Mouse (Mus musculus) brown adipose tissue, adult 24 weeks (tissue): ENCODE data around the gene Pld2. TPM values are rescaled to one million over a fixed set of nuclear protein-coding genes. Genes with fewer than 3 reads are reported as not detected.

Source experiments
- H3K27ac ChIP-seq: fragments of 200-500 bp; replicated peaks from 2 replicates; pipeline ENCODE4 v1.5.1; 2012; ENCODE audit warnings: low read depth, mild to moderate bottlenecking, low read length
- H3K4me1 ChIP-seq: fragments of 200-500 bp; 2 replicates; pipeline ENCODE4 v1.6.1; 2012; ENCODE audit warnings: low read length, mixed read lengths; ENCODE audit not compliant: control insufficient read depth, insufficient read depth, insufficient read length
- H3K4me3 ChIP-seq: fragments of 200-500 bp; 2 replicates; pipeline ENCODE4 v1.5.1; 2012; ENCODE audit warnings: low read depth, mild to moderate bottlenecking, low read length, moderate library complexity; ENCODE audit not compliant: insufficient read depth
- polyA plus RNA-seq: library from polyadenylated mRNA; stranded (reverse); fragments of >200 nt; gene quantifications from 2 replicates; pipeline ENCODE4 v1.2.4, GENCODE M21; 2012; ENCODE audit not compliant: missing spikeins, insufficient read depth, insufficient read length

Gene Pld2
- polyA plus RNA-seq, result 2.2 and 5.9 TPM in 2 replicates

DNA sequence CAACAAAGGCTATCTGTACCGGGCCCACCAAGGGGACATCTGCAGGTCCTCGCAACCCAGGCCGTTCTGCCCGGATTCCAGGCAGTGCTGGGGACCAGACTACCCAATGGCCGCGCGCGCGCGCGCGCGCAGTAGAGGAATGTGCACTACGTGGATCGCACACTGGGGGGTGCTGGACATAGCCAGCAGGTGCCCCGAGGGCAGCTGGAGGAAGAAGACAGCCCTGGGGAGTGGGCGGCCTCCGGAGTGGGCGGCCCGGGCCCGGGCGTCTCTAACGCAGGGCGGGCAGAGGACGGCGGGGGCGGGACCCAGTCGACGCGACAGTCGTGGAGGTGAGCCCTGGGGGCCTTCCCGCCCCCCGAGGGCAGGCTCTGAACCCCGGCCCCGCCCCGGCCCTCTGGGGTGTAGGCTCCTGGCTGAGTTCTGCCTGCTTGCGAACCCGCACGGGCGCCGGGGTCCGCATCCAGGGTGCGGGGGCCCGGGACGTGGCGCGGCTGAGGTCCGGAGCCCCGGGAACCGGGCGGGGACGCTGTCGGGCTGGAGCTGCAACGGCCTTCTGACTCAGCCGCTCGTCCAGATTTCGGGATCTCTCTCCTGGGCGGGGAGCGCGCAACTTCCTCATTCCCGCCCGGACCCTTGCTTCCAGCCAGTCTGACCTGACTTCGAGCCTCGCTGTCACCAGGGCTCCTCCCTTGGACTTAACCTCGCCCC lies at the start of gene Pld2:
Gene Pld2 (plus strand): TSS at position 188 of the 711 bp plus-strand sequence.
- Histone ChIP-seq H3K4me1 (peaks cover 5% of the 10 kb centered on the region), H3K27ac (peak within 1 kb of the TSS; percentile 60), H3K4me3 (peak within 1 kb of the TSS; percentile 71)

DNA sequence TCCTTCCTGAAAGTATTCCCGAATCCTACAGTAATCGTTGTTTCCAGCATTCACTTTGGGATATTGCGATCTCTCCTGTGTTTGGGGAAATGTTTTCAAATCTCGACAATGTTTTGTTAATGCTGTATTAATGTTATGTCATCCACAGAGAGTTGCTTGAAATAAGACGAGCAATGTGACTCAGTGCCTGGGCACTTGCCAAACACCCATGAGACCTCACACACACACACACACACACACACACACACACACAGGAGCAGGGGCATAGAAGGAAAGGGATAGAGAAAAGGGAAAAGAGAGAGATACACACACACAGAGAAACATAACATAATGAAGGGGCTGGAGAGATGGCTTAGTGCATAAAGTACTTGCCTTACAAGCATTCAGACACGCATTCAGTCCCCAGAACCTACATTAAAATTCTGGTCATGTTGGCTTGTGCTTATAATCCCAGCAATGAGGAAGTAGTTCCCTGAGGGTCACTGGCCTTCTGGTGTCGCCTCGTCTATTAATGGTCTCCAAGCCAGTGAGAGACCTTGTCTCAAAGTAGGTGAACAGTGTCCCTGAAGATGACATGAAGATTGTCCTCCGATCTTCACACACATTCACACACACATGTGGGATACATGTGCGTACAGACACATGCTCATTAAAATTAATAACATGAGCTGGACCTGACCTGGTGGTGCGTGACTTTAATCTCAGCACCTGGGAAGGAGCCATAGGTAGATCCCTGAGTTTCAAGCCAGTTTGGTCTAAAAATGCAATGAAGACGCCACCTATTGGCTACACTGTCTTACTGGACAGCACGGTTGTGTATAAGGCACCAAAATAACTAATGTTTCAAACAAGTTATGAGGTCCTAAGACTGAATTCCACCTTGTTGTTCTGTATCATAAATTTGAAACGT lies 40.0 kb upstream of the Pld2 start:
- H3K27ac ChIP-seq, result no peak overlapping the region; the same call in 1 of the 2 replicates
- H3K4me3 ChIP-seq, result no peak overlapping the region
- H3K4me1 ChIP-seq, result no peaks in the 10 kb centered on the region; the same call in 1 of the 2 replicates

GRCm38 (mm10) chr11:70500476-70500812 lies 39.4 kb upstream of the Pld2 start:
- no peak overlapping the region for H3K4me3 ChIP-seq
- no peaks in the 10 kb centered on the region; the same call in 1 of the 2 replicates for H3K4me1 ChIP-seq
- H3K27ac ChIP-seq, result no peak overlapping the region

DNA sequence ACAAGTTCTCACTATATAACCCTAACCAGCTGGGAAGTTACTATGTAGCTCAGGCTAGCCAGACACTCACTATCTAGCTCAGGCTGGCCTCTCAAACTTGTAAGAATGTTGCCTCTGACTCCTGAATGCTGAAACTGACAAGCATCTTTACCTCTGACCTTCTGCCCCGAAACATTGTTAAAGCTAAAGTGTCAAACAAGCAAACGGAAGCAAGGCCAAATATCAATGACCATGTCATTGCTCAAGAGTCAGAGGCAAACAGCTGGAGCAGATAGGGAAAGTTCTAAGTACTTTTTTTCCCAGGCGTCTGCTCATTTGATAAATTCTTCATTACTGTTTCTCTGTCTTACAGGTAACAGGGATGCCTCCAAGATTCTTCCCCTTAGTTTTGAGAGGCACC lies 37.8 kb upstream of the Pld2 start:
- Histone ChIP-seq H3K4me1 (no peaks in the 10 kb centered on the region; the same call in 1 of the 2 replicates), H3K4me3 (no peak overlapping the region), H3K27ac (no peak overlapping the region)

- Histone ChIP-seq H3K4me1 (no peaks in the 10 kb centered on the region), H3K27ac (no peak within 1 kb of the TSS), H3K4me3 (no peak within 1 kb of the TSS)
Measured at GRCm38 (mm10) chr11:70504970-70505369, 34.9 kb upstream of the Pld2 start, which contains the start of gene Tm4sf5. TSS of gene Tm4sf5 (plus strand) at chr11:70505244.

DNA sequence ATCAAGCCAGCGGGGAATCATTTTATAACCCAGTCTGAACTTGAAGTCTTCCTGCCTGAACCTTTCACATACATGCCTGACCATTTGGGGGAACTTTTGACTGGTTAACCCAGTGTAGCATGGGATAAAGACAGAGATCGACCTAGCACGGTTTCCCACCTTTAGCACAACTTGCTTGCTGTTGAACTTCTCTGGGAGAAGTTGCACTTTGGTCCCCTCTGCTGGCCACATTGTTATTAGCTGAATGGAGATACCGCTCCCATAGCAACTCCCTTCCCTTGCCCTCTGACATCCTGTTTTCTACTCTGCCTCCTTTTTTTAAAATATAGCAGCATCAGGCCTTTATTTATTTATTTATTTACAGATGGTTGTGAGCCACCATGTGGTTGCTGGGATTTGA lies 33.5 kb upstream of the Pld2 start:
- Histone ChIP-seq H3K4me3 (no peak overlapping the region), H3K27ac (no peak overlapping the region), H3K4me1 (no peaks in the 10 kb centered on the region)

DNA sequence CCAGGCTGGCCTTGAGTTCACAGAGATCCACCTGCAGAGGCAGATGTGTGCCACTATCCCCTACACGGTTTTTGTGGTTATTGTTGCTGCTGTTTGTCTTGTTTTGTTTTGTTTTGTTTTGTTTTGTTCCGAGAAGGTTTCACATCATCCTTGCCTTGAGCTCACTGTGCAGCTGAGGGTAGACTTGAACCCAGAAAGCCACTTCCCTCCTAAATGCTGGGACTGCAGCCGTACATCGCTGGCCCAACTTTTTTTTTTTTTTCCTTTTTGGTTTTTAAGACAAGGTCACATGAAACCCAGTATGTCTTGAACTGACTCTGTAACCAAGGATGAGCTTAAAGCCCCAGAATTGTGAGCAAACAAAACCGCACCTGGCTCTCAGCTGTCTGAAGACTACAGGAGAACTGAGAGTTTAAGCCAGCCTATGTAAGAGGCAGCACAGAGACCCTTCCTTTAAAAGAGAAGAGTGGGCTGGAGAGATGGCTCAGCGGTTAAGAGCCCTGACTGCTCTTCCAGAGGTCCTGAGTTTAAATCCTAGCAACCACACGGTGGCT lies 32.8 kb upstream of the Pld2 start:
- no peak overlapping the region for H3K27ac ChIP-seq
- no peak overlapping the region for H3K4me3 ChIP-seq
- H3K4me1 ChIP-seq, result no peaks in the 10 kb centered on the region

DNA sequence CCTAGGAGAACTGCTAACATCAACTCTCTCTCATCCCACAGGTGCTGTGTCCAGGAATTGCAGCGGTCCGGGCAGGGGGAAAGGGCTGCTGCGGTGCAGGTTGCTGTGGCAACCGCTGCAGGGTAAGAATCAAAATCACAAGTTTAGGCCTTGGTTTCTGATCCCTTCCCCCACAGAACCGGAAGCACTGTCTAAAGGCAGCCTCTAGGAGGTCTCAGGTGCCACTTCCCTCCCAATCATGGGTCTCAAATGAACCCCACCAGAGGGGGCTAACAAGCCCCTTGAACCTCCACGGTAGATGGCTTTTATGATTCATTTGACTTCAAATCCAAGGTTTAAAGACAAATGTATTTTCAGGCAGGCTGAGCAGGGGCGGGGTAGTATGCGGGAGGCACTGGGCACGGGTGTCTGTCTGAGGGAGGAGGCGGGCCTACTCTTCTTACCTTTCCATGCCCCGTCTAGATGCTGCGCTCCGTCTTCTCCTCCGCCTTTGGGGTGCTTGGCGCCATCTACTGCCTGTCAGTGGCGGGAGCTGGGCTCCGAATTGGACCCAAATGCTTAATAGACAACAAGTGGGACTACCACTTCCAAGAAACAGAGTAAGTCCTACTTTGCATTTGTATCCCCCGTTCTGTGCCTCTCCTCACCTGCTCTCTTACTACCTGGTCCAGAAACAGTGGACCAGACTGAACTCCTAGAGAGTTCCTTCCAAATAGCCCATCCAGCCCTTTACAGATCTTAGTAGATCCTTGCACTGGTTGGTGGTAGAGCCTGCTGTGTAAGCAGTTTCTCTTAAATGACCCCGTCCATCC lies 29.9 kb upstream of the Pld2 start:
- Histone ChIP-seq H3K27ac (no peak overlapping the region), H3K4me3 (no peak overlapping the region), H3K4me1 (no peaks in the 10 kb centered on the region; the same call in 1 of the 2 replicates)

GRCm38 (mm10) chr11:70511242-70511641 lies 28.6 kb upstream of the Pld2 start:
- Histone ChIP-seq H3K4me1 (no peaks in the 10 kb centered on the region; the same call in 1 of the 2 replicates), H3K27ac (no peak overlapping the region), H3K4me3 (no peak overlapping the region)

- no peak overlapping the region for H3K4me3 ChIP-seq
- H3K4me1 ChIP-seq, result no peaks in the 10 kb centered on the region; the same call in 1 of the 2 replicates
- no peak overlapping the region for H3K27ac ChIP-seq
Measured at GRCm38 (mm10) chr11:70511825-70512224, 28.0 kb upstream of the Pld2 start.

DNA sequence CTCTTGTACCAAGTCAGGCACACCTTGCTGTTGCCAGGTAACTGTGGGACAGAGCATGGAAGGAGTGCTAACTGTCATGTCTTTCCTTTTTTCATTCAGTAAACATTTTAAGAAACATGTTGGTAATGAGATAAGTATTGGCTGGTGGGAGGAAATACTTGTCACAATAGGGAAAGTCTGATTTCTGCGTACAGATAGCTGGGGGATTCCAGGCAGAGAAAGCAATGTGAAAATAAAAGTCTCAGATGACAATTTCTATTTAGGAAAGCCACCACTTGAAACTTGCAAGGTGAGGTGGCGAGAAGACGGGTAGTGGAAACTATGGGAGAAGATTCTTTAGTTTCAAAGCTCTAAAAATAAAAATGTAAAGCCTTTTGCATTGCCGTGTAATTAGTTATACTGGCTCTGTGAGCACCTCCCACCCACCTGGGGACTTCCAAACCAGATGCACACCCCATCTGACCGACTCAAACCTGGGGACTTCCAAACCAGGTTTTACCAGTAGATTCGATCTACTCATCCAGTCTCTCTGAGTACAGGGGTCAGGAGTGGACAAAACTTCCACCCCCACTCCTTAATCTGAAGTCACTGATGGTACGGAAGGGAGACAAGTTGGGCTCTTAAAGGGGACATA lies 27.0 kb upstream of the Pld2 start:
- Histone ChIP-seq H3K4me1 (no peaks in the 10 kb centered on the region; the same call in 1 of the 2 replicates), H3K4me3 (no peak overlapping the region), H3K27ac (no peak overlapping the region)

DNA sequence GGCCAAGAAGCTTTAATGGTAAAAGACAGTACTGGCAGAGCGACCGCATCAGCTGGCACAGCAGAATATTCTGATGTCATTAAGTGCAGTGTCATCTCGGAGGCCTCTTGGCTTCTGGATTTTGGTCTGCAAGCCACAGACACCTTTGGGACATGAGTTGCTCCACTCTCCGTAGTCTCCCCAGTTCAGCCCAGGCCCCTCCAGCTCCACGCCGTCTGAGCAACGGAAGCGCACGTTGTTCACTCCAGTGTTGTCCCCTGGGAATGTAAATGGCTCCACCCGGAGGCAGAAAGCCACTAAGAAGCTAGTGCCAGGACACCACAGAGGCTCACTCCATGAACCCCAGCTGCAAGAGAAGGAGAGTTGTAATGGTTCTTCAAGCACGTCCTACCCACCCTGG lies 26.3 kb upstream of the Pld2 start:
- no peak overlapping the region for H3K27ac ChIP-seq

GRCm38 (mm10) chr11:70514288-70514687 lies 25.6 kb upstream of the Pld2 start, which contains the start of gene Vmo1:
TSS of gene Vmo1 (minus strand) at chr11:70514616.
- H3K4me1 ChIP-seq, result no peaks in the 10 kb centered on the region; the same call in 1 of the 2 replicates
- H3K4me3 ChIP-seq, result no peak within 1 kb of the TSS
- H3K27ac ChIP-seq, result no peak within 1 kb of the TSS

More for the DNA sequence above, 26.3 kb upstream of the Pld2 start:
- no peaks in the 10 kb centered on the region; the same call in 1 of the 2 replicates for H3K4me1 ChIP-seq
- no peak overlapping the region for H3K4me3 ChIP-seq

DNA sequence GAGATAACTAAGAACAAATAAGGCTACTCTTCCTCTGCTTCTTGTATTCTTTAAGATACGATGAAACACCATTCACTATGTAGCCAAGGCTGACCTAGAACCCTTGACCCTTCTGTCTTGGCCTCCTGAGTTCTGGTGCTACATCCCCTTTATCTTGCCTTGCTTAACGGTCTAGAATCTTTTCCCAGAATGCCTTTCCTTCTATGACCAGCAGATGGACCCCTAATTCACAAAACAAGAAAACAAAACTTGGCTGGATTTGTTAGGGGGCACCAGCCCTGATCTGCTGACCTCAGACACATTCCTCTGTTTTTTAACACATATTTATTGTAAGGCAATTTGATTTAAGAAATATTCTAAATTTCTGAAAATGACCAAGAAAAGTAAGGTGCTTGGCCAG lies 23.5 kb upstream of the Pld2 start:
- no peak overlapping the region for H3K27ac ChIP-seq

More for the DNA sequence above, 23.5 kb upstream of the Pld2 start:
- Histone ChIP-seq H3K4me3 (no peak overlapping the region), H3K4me1 (no peaks in the 10 kb centered on the region; the same call in 1 of the 2 replicates)
